Comparison of ENCODE assay signal across 9 mouse cellular contexts in the genomic region with DNA sequence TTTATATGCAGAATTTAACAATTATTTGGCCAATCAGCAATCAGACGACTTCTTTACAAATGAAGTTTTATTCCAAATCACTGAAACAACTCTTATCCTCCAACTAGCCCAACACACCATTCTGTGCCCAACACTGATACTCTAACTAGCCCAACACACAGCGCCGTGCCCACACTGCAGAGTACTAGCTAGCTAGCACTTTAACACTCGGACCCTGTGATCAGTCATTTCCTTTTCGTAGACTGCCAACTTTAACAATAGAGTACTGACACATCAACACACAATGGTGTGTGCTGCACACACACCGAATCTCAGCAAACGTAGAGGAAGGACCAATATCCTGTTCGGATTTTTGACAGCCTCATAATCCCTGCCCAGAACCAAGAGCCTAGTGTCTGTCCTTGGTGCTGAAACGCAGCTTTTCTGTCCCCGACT. TPM values are rescaled to one million over a fixed set of nuclear protein-coding genes. Genes with fewer than 3 reads are reported as not detected.
DNase-seq lines count a peak whose midpoint lies in the region; ATAC-seq lines count a peak whose summit lies in the region.
"Had no signal": no experiment of that assay in that cellular context is flagged by ENCODE, and none has a peak within 500 bp of the region (broad histone marks: within the 10 kb centered on the region; RNA-seq: fewer than 3 reads in every experiment).

No protein-coding gene starts in this region.

- H3K4me2 ChIP-seq in forebrain, embryonic 16.5 days (ENCODE audit: low read length), result peak overlapping the region; percentile 93
- peak overlapping the region; percentile 95 for H3K4me2 ChIP-seq in kidney, embryonic 16.5 days (replicated peaks; ENCODE audit: low read depth, low read length)
- H3K4me2 ChIP-seq in midbrain, embryonic 11.5 days, result peak overlapping the region; percentile 92

- DNase-seq in kidney, adult 8-10 months, result peak; percentile 49 to 68
- no peak for DNase-seq in kidney, adult 11 months
- peak; percentile 16 for DNase-seq in brain, embryonic 18.5 days (ENCODE audit: low read depth, low spot score)
- peak; percentile 96 for DNase-seq in midbrain, embryonic 11.5 days (ENCODE audit: low spot score, missing footprints)
- DNase-seq in spleen, postnatal 14 days (ENCODE audit: low spot score in 2 of 2), result no peak
- DNase-seq in natural killer cell, adult 2 months (ENCODE audit: low spot score in 2 of 2), result no peak

- H3K36me3 ChIP-seq in forebrain, embryonic 16.5 days (ENCODE audit: control insufficient read depth, insufficient read depth), result no peaks in the 10 kb centered on the region
- no peaks in the 10 kb centered on the region for H3K36me3 ChIP-seq in kidney, embryonic 16.5 days (ENCODE audit: insufficient read depth, low read length)
- no peaks in the 10 kb centered on the region for H3K36me3 ChIP-seq in midbrain, embryonic 11.5 days (ENCODE audit: control insufficient read depth, insufficient read depth, low read length)

- H3K9ac ChIP-seq in forebrain, embryonic 16.5 days (replicated peaks; ENCODE audit: low read depth, low read length), result peak overlapping the region; percentile 87
- no peak overlapping the region for H3K9ac ChIP-seq in kidney, embryonic 16.5 days (replicated peaks; ENCODE audit: low read length)
- peak overlapping the region; percentile 79 for H3K9ac ChIP-seq in midbrain, embryonic 11.5 days (ENCODE audit: low read length)

- WGBS in forebrain, embryonic 16.5 days, result 10% methylated on average over 10 of the region's 10 CpGs
- WGBS in kidney, embryonic 16.5 days, result 21% methylated on average over 10 of the region's 10 CpGs
- 19% methylated on average over 10 of the region's 10 CpGs for WGBS in midbrain, embryonic 11.5 days

- H3K4me1 ChIP-seq in forebrain, embryonic 16.5 days (replicated peaks; ENCODE audit: control insufficient read depth, insufficient read depth, low read length), result peaks cover 9% of the 10 kb centered on the region
- H3K4me1 ChIP-seq in kidney, embryonic 16.5 days (ENCODE audit: insufficient read depth, low read length), result peaks cover 12% of the 10 kb centered on the region; the same call in 1 of the 2 replicates
- peaks cover 6% of the 10 kb centered on the region for H3K4me1 ChIP-seq in midbrain, embryonic 11.5 days (ENCODE audit: control insufficient read depth, insufficient read depth, low read length)

- peak overlapping the region; percentile 96 for H3K27ac ChIP-seq in forebrain, embryonic 16.5 days (ENCODE audit: low read length)
- H3K27ac ChIP-seq in kidney, embryonic 16.5 days (ENCODE audit: low read length), result no peak overlapping the region
- H3K27ac ChIP-seq in midbrain, embryonic 11.5 days (ENCODE audit: low read depth, low read length), result no peak overlapping the region
- H3K27ac ChIP-seq: macrophage had no signal

- peak overlapping the region; percentile 91 for H3K4me3 ChIP-seq in forebrain, embryonic 16.5 days (replicated peaks; ENCODE audit: low read length)
- peak overlapping the region; percentile 70 for H3K4me3 ChIP-seq in kidney, embryonic 16.5 days (ENCODE audit: low read length)
- peak overlapping the region; percentile 75 for H3K4me3 ChIP-seq in midbrain, embryonic 11.5 days (ENCODE audit: low read depth, low read length)

- peak; percentile 1; the same call in 1 of the 2 replicates for ATAC-seq in forebrain, embryonic 16.5 days
- peak; percentile 1; the same call in 1 of the 2 replicates for ATAC-seq in kidney, embryonic 16.5 days (ENCODE audit: low FRiP score, low TSS enrichment)
- peak; percentile 4 for ATAC-seq in midbrain, embryonic 11.5 days (ENCODE audit: low FRiP score)

- no peaks in the 10 kb centered on the region for H3K9me3 ChIP-seq in forebrain, embryonic 16.5 days (ENCODE audit: control insufficient read depth, low read length)
- no peaks in the 10 kb centered on the region for H3K9me3 ChIP-seq in kidney, embryonic 16.5 days (ENCODE audit: low read length)
- no peaks in the 10 kb centered on the region for H3K9me3 ChIP-seq in midbrain, embryonic 11.5 days (ENCODE audit: control insufficient read depth, low read length)

- H3K27me3 ChIP-seq in forebrain, embryonic 16.5 days (replicated peaks; ENCODE audit: control insufficient read depth, insufficient read depth, low read length), result no peaks in the 10 kb centered on the region
- H3K27me3 ChIP-seq in kidney, embryonic 16.5 days (ENCODE audit: insufficient read depth, low read length), result peaks cover 22% of the 10 kb centered on the region
- H3K27me3 ChIP-seq in midbrain, embryonic 11.5 days (ENCODE audit: control insufficient read depth, insufficient read depth, low read length), result peaks cover 5% of the 10 kb centered on the region

RNA-seq across cellular contexts. Expression of gene Phyhipl, which starts 57.7 kb away (rescaled TPM):
- 137 and 168 TPM in 2 replicates for polyA plus RNA-seq in forebrain, embryonic 16.5 days (2015; fragmentation: Nextera tagmentation; extraction: Ambion mirVana)
- 26.5 and 26.9 TPM in 2 replicates for polyA plus RNA-seq in kidney, embryonic 16.5 days (2015; fragmentation: Nextera tagmentation; extraction: Ambion mirVana)
- polyA plus RNA-seq in midbrain, embryonic 11.5 days (2014; fragmentation: Nextera tagmentation; extraction: Ambion mirVana), result 34.0 and 36.5 TPM in 2 replicates
- polyA plus RNA-seq: macrophage had no signal

Comparison
In these comparisons a context has a peak if more than half of its experiments do, and no peak if none do; other contexts are left out.
1. DNase-seq: peak in kidney, adult 8-10 months (2 of 2), brain, embryonic 18.5 days (single experiment) and midbrain, embryonic 11.5 days (single experiment); none in kidney, adult 11 months (single experiment), spleen, postnatal 14 days (0 of 2) and natural killer cell, adult 2 months (0 of 2).
2. Peak in every context shown above with its lines, with median percentiles within 50 percentile points of each other: ATAC-seq, H3K4me2 ChIP-seq and H3K4me3 ChIP-seq.